Mouse (Mus musculus): ENCODE results near the gene Gm29609. TPM values are rescaled to one million over a fixed set of nuclear protein-coding genes. Genes with fewer than 3 reads are reported as not detected.

The Gm29609 gene
- total and polyA plus RNA-seq, 3 experiments, result 0.57 to 2.7 (median 1.2) TPM

DNA sequence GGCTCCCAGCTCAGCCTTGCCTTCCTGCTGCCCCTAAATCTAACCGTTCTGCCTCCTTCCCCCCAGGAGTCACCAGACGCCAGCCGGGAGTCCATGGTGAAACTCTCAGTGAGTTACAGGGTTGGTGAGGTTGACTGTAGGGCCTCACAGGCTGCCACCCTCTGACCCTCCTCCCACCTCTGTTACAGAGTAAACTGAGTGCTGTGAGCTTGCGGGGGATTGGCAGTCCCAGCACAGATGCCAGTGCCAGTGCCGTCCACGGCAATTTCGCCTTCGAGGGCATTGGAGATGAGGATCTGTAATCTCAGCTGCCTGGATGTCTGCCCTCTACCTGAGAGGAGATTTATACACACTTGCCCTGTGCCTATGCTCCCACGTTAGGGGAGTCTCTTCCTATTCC is 18.5 kb upstream of the Gm29609 start:
- no peak overlapping the region for H3K4me3 ChIP-seq (replicated peaks in 1 of 3; ENCODE audit: low read depth in 2 of 3, low read length in 2 of 3, poor library complexity in 1 of 3)
- peaks cover 8 to 36% of the 10 kb centered on the region in 2 experiments for H3K4me1 ChIP-seq (ENCODE audit: control insufficient read depth in 1 of 2, insufficient read depth in 2 of 2)
- dilution Hi-C loops (cut with MboI; ENCODE audit: extremely low pct_ligation_motif_present, extremely low pct_unique_long_range_greater_than_20kb, low sequenced_read_pairs) (no loop called here), in situ Hi-C loops (cut with MboI; ENCODE audit: low pct_ligation_motif_present, low pct_unique_long_range_greater_than_20kb, low sequenced_read_pairs) (no loop called here)
- no peak overlapping the region for H3K9ac ChIP-seq (ENCODE audit: insufficient read depth, low read depth)
- no peak overlapping the region for H3K27ac ChIP-seq (ENCODE audit: insufficient read depth, low read depth)
- peaks cover 22% of the 10 kb centered on the region for H3K79me2 ChIP-seq (replicated peaks; ENCODE audit: control insufficient read depth, extremely low read depth, insufficient read depth, poor library complexity, severe bottlenecking)
- H3K36me3 ChIP-seq (replicated peaks in 1 of 2; ENCODE audit: control insufficient read depth in 1 of 2, insufficient read depth in 1 of 2, low read length in 1 of 2), result peaks cover 61 to 74% of the 10 kb centered on the region in 2 experiments
- no peak for DNase-seq (ENCODE audit: extremely low read depth)
- H3K9me3 ChIP-seq (replicated peaks; ENCODE audit: low read length), result no peaks in the 10 kb centered on the region
- H3K27me3 ChIP-seq (replicated peaks), result no peaks in the 10 kb centered on the region
- TF ChIP-seq SMC3 (IDR thresholded peaks at IDR 0.05; ENCODE audit: low read depth, low read length) (no peak), TBP (conservative IDR thresholded peaks at IDR 0.05; ENCODE audit: low read depth, low read length) (no peak), NELFE (IDR thresholded peaks at IDR 0.05; ENCODE audit: low read depth, low read length) (no peak), ZKSCAN1 (IDR thresholded peaks at IDR 0.05; ENCODE audit: borderline replicate concordance, low read depth, low read length) (no peak), GABPA (IDR thresholded peaks at IDR 0.05; ENCODE audit: insufficient replicate concordance, low read depth, low read length) (no peak), MAFK (IDR thresholded peaks at IDR 0.05; ENCODE audit: insufficient replicate concordance, low read length) (no peak), ELF1 (IDR thresholded peaks at IDR 0.05; ENCODE audit: low read depth, low read length) (no peak), PAX5 (IDR thresholded peaks at IDR 0.05; ENCODE audit: low read length) (no peak), MAZ (IDR thresholded peaks at IDR 0.05; ENCODE audit: low read depth, low read length) (no peak)
- H3K4me2 ChIP-seq (ENCODE audit: insufficient read depth, low read depth, poor library complexity, severe bottlenecking), result no peak overlapping the region

DNA sequence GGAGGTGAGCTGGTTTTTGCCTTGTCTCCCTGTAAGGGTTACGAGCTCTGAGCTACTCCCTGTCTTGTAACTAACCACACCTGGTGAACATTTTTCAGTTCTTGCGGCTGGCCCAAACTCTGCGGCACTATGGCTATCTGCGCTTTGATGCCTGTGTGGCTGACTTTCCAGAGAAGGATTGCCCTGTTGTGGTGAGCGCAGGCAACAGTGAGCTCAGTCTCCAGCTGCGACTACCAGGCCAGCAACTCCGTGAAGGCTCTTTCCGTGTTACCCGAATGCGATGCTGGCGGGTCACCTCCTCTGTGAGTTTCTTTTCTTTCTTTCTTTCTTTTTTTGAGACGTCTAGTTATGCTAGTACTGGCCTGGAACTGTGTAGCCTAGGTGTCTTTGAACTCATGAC is 17.4 kb upstream of the Gm29609 start:
- no peak for TF ChIP-seq MAZ (IDR thresholded peaks at IDR 0.05; ENCODE audit: low read depth, low read length)
- TF ChIP-seq ZNF384 (IDR thresholded peaks at IDR 0.05; ENCODE audit: low read depth, low read length), result no peak
- no peak for TF ChIP-seq SMC3 (IDR thresholded peaks at IDR 0.05; ENCODE audit: low read depth, low read length)
- Histone ChIP-seq H3K4me1 (ENCODE audit: control insufficient read depth in 1 of 2, insufficient read depth in 2 of 2) (peaks cover 8 to 29% of the 10 kb centered on the region in 2 experiments), H3K4me3 (replicated peaks in 1 of 3; ENCODE audit: low read depth in 2 of 3, low read length in 2 of 3, poor library complexity in 1 of 3) (no peak overlapping the region), H3K27me3 (replicated peaks) (no peaks in the 10 kb centered on the region), H3K79me2 (replicated peaks; ENCODE audit: control insufficient read depth, extremely low read depth, insufficient read depth, poor library complexity, severe bottlenecking) (peaks cover 26% of the 10 kb centered on the region), H3K27ac (ENCODE audit: insufficient read depth, low read depth) (no peak overlapping the region), H3K36me3 (replicated peaks in 1 of 2; ENCODE audit: control insufficient read depth in 1 of 2, insufficient read depth in 1 of 2, low read length in 1 of 2) (peaks cover 56 to 65% of the 10 kb centered on the region in 2 experiments), H3K9ac (ENCODE audit: insufficient read depth, low read depth) (no peak overlapping the region), H3K9me3 (replicated peaks; ENCODE audit: low read length) (no peaks in the 10 kb centered on the region), H3K4me2 (ENCODE audit: insufficient read depth, low read depth, poor library complexity, severe bottlenecking) (no peak overlapping the region)
- dilution Hi-C loops (cut with MboI; ENCODE audit: extremely low pct_ligation_motif_present, extremely low pct_unique_long_range_greater_than_20kb, low sequenced_read_pairs), result no loop called here
- in situ Hi-C loops (cut with MboI; ENCODE audit: low pct_ligation_motif_present, low pct_unique_long_range_greater_than_20kb, low sequenced_read_pairs), result no loop called here
- no peak for DNase-seq (ENCODE audit: extremely low read depth)

DNA sequence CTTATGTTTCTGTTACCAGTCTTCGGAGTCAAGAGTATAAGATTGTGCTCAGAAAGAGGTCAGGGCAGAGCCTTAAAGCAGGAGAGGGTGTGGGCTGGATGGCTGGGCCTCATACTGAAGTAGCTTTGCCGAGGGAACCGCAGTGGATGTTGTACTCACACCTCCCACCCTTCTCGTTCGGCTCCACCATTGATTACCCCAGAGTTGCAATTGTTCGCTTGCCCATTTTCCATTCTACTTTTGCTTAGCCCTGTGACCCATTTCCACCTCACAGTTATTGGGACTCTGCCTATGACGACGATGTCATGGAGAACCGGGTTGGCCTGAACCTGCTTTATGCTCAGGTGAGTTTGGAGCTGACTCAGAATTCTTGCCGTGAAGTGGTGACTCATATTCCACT is 16.5 kb upstream of the Gm29609 start:
- H3K27ac ChIP-seq (ENCODE audit: insufficient read depth, low read depth), result no peak overlapping the region
- H3K4me2 ChIP-seq (ENCODE audit: insufficient read depth, low read depth, poor library complexity, severe bottlenecking), result no peak overlapping the region
- no peak for DNase-seq (ENCODE audit: extremely low read depth)
- H3K4me1 ChIP-seq (ENCODE audit: control insufficient read depth in 1 of 2, insufficient read depth in 2 of 2), result peaks cover 8 to 36% of the 10 kb centered on the region in 2 experiments
- dilution Hi-C loops (cut with MboI; ENCODE audit: extremely low pct_ligation_motif_present, extremely low pct_unique_long_range_greater_than_20kb, low sequenced_read_pairs) (no loop called here), in situ Hi-C loops (cut with MboI; ENCODE audit: low pct_ligation_motif_present, low pct_unique_long_range_greater_than_20kb, low sequenced_read_pairs) (no loop called here)
- H3K79me2 ChIP-seq (replicated peaks; ENCODE audit: control insufficient read depth, extremely low read depth, insufficient read depth, poor library complexity, severe bottlenecking), result peaks cover 34% of the 10 kb centered on the region
- no peaks in the 10 kb centered on the region for H3K9me3 ChIP-seq (replicated peaks; ENCODE audit: low read length)
- peaks cover 58 to 68% of the 10 kb centered on the region in 2 experiments for H3K36me3 ChIP-seq (replicated peaks in 1 of 2; ENCODE audit: control insufficient read depth in 1 of 2, insufficient read depth in 1 of 2, low read length in 1 of 2)
- no peak overlapping the region for H3K9ac ChIP-seq (ENCODE audit: insufficient read depth, low read depth)
- H3K27me3 ChIP-seq (replicated peaks), result no peaks in the 10 kb centered on the region
- H3K4me3 ChIP-seq (replicated peaks in 1 of 3; ENCODE audit: low read depth in 2 of 3, low read length in 2 of 3, poor library complexity in 1 of 3), result no peak overlapping the region
- TF ChIP-seq MAFK (IDR thresholded peaks at IDR 0.05; ENCODE audit: insufficient replicate concordance, low read length) (no peak), PAX5 (IDR thresholded peaks at IDR 0.05; ENCODE audit: low read length) (no peak), CHD1 (IDR thresholded peaks at IDR 0.05; ENCODE audit: low read depth, low read length) (no peak), MAZ (IDR thresholded peaks at IDR 0.05; ENCODE audit: low read depth, low read length) (no peak), IRF4 (IDR thresholded peaks at IDR 0.05; ENCODE audit: low read depth, low read length) (no peak), ZC3H11A (IDR thresholded peaks at IDR 0.05; ENCODE audit: low read depth, low read length) (no peak), USF1 (IDR thresholded peaks at IDR 0.05; ENCODE audit: low read depth, low read length) (no peak), MAX (IDR thresholded peaks at IDR 0.05; ENCODE audit: low read length) (no peak), ETS1 (conservative IDR thresholded peaks at IDR 0.05; ENCODE audit: low read depth, low read length) (no peak)
